Mouse (Mus musculus): ENCODE results near the gene Vmn1r95. TPM values are rescaled to one million over a fixed set of nuclear protein-coding genes. Genes with fewer than 3 reads are reported as not detected.
"Not testable (repeated sequence)": the region's sequence is repeated elsewhere in the genome, so short reads cannot be mapped to it uniquely, and the experiment has no call there.

The Vmn1r95 gene
- polyA plus RNA-seq (2015; fragmentation: Nextera tagmentation; extraction: Ambion mirVana): not detected in 2 replicates

- no CpG with 5 or more reads among the region's 3 CpGs for WGBS
- not testable (repeated sequence) for ATAC-seq (ENCODE audit: low FRiP score, low TSS enrichment); H3K36me3 ChIP-seq (ENCODE audit: insufficient read depth, low read length); H3K4me3 ChIP-seq (ENCODE audit: low read length); H3K4me1 ChIP-seq (ENCODE audit: insufficient read depth, low read length); H3K27ac ChIP-seq (ENCODE audit: low read length); H3K9ac ChIP-seq (replicated peaks; ENCODE audit: low read length); H3K27me3 ChIP-seq (ENCODE audit: insufficient read depth, low read length); H3K9me3 ChIP-seq (ENCODE audit: low read length); H3K4me2 ChIP-seq (replicated peaks; ENCODE audit: low read depth, low read length)
Measured at GRCm38 (mm10) chr7:20193410-20193809, at the start of gene Vmn1r95. Vmn1r95 (plus strand) TSS chr7:20193710.

- WGBS: no CpG with 5 or more reads among the region's 3 CpGs
- not testable (repeated sequence) for H3K4me2 ChIP-seq (replicated peaks; ENCODE audit: low read depth, low read length); H3K27me3 ChIP-seq (ENCODE audit: insufficient read depth, low read length); H3K36me3 ChIP-seq (ENCODE audit: insufficient read depth, low read length); H3K4me3 ChIP-seq (ENCODE audit: low read length); H3K27ac ChIP-seq (ENCODE audit: low read length); ATAC-seq (ENCODE audit: low FRiP score, low TSS enrichment); H3K9ac ChIP-seq (replicated peaks; ENCODE audit: low read length); H3K4me1 ChIP-seq (ENCODE audit: insufficient read depth, low read length); H3K9me3 ChIP-seq (ENCODE audit: low read length)
Measured at GRCm38 (mm10) chr7:20168277-20168676, 25.2 kb upstream of the Vmn1r95 start, which contains the start of gene Vmn1r94. Vmn1r94 (minus strand) TSS chr7:20168377.

GRCm38 (mm10) chr7:20205507-20205906 is 12.0 kb downstream of the Vmn1r95 start, which contains the start of gene Gm6164:
Gm6164 (minus strand) TSS chr7:20205607.
- H3K9ac ChIP-seq (replicated peaks; ENCODE audit: low read length); ATAC-seq (ENCODE audit: low FRiP score, low TSS enrichment); H3K4me3 ChIP-seq (ENCODE audit: low read length); H3K27me3 ChIP-seq (ENCODE audit: insufficient read depth, low read length); H3K36me3 ChIP-seq (ENCODE audit: insufficient read depth, low read length); H3K4me1 ChIP-seq (ENCODE audit: insufficient read depth, low read length); H3K9me3 ChIP-seq (ENCODE audit: low read length); H3K27ac ChIP-seq (ENCODE audit: low read length); H3K4me2 ChIP-seq (replicated peaks; ENCODE audit: low read depth, low read length): not testable (repeated sequence)
- no CpG with 5 or more reads among the region's 2 CpGs for WGBS

DNA sequence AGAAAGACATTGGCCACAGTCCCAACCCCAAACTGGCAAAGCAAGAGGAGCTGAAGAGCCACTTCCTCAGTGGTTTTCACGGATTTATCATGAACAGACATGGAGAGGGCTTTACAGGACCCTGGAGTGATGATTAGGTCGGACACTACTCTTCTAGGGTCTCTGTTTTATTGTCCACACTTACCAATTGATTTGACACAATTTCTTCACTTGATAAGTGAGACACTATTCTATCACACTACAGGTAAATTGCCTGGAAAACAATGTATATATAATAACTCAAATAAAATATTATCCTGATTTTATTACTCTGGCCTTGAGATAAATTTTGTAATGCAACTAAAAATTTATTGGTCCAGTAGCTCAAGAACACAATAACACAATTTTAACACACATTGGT is 40.2 kb downstream of the Vmn1r95 start, which contains the start of gene Gm4498:
TSS of gene Gm4498 (minus strand) at position 101 of the 400 bp plus-strand sequence.
- H3K36me3 ChIP-seq (ENCODE audit: insufficient read depth, low read length); H3K4me1 ChIP-seq (ENCODE audit: insufficient read depth, low read length); H3K4me2 ChIP-seq (replicated peaks; ENCODE audit: low read depth, low read length); H3K9me3 ChIP-seq (ENCODE audit: low read length); H3K9ac ChIP-seq (replicated peaks; ENCODE audit: low read length); H3K4me3 ChIP-seq (ENCODE audit: low read length); H3K27ac ChIP-seq (ENCODE audit: low read length); H3K27me3 ChIP-seq (ENCODE audit: insufficient read depth, low read length); ATAC-seq (ENCODE audit: low FRiP score, low TSS enrichment): not testable (repeated sequence)
- WGBS: no CpG with 5 or more reads among the region's 2 CpGs

Other genes with a start within 250 kb of the Vmn1r95 start
- 0.21 TPM in 1 of 2 replicates, not detected in the other for gene Igsf23, start 243.0 kb upstream of the Vmn1r95 start, polyA plus RNA-seq (2015; fragmentation: Nextera tagmentation; extraction: Ambion mirVana)
- not detected in 2 replicates for gene Ceacam20, start 228.3 kb upstream of the Vmn1r95 start, polyA plus RNA-seq (2015; fragmentation: Nextera tagmentation; extraction: Ambion mirVana)
- gene Nlrp9b, start 202.2 kb upstream of the Vmn1r95 start, polyA plus RNA-seq (2015; fragmentation: Nextera tagmentation; extraction: Ambion mirVana): not detected in 2 replicates
- gene Vmn1r91, start 94.0 kb upstream of the Vmn1r95 start, polyA plus RNA-seq (2015; fragmentation: Nextera tagmentation; extraction: Ambion mirVana): not detected in 2 replicates
- gene Gm16442, start 71.1 kb upstream of the Vmn1r95 start, polyA plus RNA-seq (2015; fragmentation: Nextera tagmentation; extraction: Ambion mirVana): not detected in 2 replicates
- gene Vmn1r93, start 54.6 kb upstream of the Vmn1r95 start, polyA plus RNA-seq (2015; fragmentation: Nextera tagmentation; extraction: Ambion mirVana): not detected in 2 replicates
- gene Vmn1r94, start 25.3 kb upstream of the Vmn1r95 start, polyA plus RNA-seq (2015; fragmentation: Nextera tagmentation; extraction: Ambion mirVana): not detected in 2 replicates
- gene Gm6164, start 11.9 kb downstream of the Vmn1r95 start, polyA plus RNA-seq (2015; fragmentation: Nextera tagmentation; extraction: Ambion mirVana): not detected in 2 replicates
- not detected in 2 replicates for gene Gm4498, start 40.1 kb downstream of the Vmn1r95 start, polyA plus RNA-seq (2015; fragmentation: Nextera tagmentation; extraction: Ambion mirVana)
- gene Gm5890, start 69.1 kb downstream of the Vmn1r95 start, polyA plus RNA-seq (2015; fragmentation: Nextera tagmentation; extraction: Ambion mirVana): not detected in 2 replicates
- gene Gm4133, start 140.4 kb downstream of the Vmn1r95 start, polyA plus RNA-seq (2015; fragmentation: Nextera tagmentation; extraction: Ambion mirVana): not detected in 2 replicates
- gene Gm5728, start 181.7 kb downstream of the Vmn1r95 start, polyA plus RNA-seq (2015; fragmentation: Nextera tagmentation; extraction: Ambion mirVana): not detected in 2 replicates
- not detected in 2 replicates for gene Vmn1r100, start 224.2 kb downstream of the Vmn1r95 start, polyA plus RNA-seq (2015; fragmentation: Nextera tagmentation; extraction: Ambion mirVana)
- gene Vmn1r101, start 248.9 kb downstream of the Vmn1r95 start, polyA plus RNA-seq (2015; fragmentation: Nextera tagmentation; extraction: Ambion mirVana): not detected in 2 replicates

Measured in kidney, embryonic 16.5 days (tissue).